Mouse (Mus musculus): ENCODE measurements around the gene Jam3.
A peak's percentile ranks its signal among the peaks of the same experiment; 100 is the strongest.

Jam3 gene

DNA sequence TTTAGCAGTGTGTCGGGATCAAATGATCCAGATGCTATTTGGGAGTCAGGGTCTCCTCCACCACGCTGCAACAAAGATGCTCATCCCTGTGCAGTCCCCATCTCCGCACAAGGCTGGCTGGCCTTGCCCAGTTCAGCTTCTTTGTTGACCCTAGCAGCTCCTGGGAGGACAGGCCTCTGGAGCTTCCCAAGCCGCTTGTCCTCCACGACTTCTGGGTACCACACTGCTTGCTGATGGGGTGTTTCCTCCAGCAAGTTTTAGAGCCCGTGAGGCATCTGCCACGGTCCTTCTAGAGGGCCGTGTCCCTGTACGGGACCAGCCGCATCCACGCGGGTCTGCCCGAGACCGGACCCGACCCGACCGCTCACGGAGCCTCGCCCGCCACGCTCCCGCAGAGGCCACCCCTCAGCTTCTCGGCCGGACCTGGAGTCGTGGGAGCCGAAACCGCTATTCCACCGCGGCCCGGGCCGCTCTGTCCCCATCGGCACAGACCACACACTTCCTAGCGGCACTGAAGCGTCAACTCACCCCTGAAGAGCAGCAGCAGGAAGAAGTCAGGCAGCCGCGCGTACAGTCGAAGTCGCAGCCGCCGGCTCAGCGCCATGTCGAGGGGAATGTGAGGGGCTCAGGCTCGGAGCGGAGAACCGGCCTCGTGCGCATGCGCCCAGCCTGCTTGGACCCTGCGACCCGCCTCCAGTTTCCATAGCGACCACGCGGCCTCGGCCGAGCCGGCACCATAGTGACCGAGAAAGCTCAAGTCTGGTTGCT lies at the start of gene Jam3:
Gene Jam3, minus strand, starts transcription at position 659 of the 768 bp plus-strand sequence.
- DNase-seq, result peak; percentile 88 to 91

DNA sequence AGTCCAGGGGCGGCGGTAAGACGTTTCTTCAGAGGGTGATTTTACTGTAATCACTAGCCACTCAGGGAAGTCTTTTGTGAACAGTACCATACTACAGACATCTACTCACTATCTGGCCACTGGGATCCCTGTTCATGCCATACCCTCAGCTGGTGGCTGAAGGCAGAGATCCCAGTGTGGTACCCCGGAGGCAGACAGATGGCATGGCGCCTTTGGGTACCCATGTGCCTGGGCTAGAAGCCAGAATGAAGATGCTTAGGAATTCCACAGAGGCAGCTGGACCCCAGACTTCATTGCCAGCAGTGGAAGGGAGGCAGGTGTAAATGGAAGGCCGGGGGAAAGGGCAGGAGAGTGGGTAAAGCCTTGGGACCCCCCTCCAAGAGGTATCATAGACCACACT lies 49.0 kb upstream of the Jam3 start:
- DNase-seq, result no peak

DNA sequence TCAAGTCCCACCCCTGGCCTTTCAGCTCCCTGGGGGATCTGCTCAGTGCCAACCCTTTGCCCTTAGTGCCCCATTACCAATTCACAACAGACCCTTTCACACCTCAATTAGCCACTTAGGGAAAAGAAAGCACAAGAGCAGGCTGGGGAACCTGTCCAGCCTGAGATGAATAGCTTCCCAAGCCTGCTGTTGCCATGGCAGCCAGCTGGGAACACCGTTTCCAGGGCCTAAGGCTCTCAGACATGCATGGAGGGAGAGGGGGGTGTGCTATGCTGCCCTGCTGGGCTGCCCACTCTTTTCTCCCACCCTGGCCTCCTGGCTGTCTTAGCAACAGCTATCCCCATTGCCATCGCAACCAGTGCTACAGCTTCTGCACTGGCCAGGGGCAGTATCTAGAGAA lies 47.9 kb upstream of the Jam3 start:
- DNase-seq, result peak; percentile 25 to 35

DNA sequence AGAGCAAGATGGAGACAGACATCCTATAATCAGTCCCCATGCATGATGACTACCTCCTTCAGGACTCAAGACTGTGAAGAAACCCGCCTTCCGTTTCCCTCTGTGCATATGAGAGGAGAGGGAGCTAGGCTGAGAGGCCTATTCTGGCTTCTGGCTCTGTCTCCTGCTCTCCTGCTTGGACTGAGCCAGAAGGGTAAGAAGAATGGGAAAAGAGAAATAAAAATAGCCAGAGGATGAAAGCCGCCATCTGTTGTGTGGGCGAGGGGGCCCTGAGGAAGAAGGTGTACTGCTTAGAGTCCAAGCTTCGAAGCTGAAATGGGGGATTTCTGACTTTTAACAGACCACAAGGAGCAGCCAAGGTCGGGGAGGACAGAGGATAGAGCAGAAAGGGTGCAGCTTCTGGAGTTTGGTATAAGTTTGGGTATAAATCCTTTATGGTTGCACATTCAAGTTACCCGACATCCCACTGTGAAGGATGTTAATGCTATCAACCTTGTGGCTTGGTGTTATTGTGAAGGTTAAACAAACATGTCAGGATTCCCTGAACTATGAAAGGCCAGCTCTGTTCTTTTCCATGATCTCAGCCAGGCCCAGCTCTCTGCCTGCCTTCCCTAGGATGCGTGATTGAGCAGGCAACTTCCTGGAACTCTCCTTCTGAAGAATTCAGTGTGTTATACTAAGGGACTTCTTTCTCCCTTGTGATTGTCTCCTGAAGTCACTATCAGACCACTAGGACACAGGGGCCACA lies 46.4 kb upstream of the Jam3 start:
- peak in 1 of 2 experiments; percentile 24 for DNase-seq

DNA sequence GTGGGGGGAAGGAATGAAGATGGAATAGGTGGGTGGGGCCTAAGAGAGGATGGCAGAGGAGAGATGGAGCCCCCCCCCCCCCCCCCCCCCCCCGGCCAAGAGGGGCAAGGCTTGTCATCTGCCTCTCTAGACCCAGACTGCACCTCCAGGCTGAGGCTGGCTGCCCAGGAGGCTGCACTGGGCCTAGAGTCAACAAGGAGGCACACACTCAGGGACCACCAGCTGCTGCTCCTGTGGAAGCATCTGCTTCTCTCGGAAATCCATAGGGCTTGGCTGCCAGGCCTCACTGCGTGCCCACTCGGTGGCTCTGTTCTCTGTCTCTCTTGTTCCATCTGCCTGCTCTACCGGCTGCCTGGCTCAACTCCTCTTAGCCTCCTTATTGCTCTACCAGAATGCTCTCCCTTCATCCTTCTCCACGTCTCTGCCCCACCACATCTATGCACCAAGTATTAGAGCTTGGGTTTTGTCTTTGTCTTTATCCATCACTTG lies 38.4 kb upstream of the Jam3 start:
- DNase-seq, result no peak

DNA sequence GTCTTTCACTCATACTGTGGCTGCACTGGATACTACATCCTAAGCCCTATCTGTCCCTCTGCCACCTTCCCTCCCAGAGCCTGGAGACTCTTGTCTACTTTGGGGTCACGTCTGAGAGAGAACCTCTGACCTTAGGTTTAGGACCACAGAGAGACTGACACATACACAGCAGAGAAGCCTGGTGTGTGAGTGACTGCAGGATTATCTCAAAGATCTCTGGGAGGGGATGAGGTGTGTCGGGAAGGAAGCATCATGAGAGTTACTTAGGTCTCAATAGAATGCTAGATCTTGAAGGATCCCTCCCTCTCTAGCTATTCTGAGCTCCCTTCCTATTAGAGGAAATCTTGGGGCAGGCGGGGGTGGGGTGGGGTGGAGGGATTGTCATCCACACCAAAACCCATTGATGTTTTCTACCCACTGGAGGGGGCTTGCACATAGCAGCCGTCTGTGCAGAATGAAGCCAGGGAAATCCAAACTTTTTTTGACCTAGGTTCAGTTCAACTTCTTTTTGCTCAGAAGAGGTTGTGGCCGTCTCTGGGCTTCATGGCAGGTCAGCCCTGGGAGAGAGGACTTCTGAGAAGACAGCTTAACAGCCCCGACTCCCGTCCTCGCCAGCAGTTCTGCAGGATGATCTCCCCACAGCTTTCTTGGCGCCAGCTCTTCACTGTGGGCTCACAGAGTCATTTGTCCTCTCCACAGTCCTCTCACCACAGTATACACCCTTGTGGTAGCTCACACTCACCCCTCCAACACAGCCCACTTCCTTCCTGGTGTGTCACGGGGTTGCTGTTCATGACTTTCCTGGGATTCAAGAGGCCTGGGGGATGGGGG lies 37.8 kb upstream of the Jam3 start:
- DNase-seq, result no peak

GRCm38 (mm10) chr9:27192001-27192760 lies 37.0 kb upstream of the Jam3 start:
- peak; percentile 93 for DNase-seq

GRCm38 (mm10) chr9:27191501-27191981 lies 36.3 kb upstream of the Jam3 start:
- peak; percentile 78 to 80 for DNase-seq

DNA sequence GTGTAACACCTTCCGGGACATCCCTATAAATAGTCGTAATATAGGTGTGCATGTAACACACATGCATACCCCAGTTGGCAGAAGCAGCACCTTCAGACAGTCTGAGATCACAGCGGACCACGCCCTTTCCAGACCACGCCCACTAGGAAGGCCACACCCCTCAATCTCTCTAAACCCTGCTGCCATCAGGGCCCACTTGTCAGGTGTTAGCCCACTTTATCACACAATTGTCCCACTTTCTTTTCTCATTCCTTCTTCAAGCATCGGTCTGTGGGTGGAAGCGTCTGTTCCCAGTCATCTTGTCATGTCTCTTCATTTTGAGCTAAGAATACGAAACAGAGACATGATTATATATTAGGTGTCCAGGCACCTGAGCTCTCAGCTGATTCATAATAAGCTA lies 35.2 kb upstream of the Jam3 start:
- DNase-seq, result no peak

DNA sequence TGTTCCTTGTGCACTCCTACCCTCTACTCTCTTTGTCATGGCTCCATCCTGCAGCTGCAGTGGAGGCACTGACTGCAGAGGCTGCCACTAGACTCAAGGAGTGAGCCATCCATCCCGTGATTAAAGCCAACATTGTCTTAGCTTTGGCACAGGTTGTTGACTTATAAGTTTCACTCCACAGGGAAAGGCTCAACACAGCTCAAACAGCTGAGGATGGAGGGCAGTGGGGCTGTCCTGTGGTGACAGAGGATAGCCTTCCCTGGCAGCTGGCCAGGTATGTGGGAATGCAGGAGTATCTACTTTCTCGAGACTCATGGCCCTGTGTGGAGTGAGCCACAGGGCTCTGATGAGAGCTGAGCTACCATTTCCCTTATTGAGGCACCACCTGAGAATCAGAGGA lies 34.1 kb upstream of the Jam3 start:
- no peak for DNase-seq

- no peak for DNase-seq
Measured at GRCm38 (mm10) chr9:27188677-27189241, 33.5 kb upstream of the Jam3 start.

DNA sequence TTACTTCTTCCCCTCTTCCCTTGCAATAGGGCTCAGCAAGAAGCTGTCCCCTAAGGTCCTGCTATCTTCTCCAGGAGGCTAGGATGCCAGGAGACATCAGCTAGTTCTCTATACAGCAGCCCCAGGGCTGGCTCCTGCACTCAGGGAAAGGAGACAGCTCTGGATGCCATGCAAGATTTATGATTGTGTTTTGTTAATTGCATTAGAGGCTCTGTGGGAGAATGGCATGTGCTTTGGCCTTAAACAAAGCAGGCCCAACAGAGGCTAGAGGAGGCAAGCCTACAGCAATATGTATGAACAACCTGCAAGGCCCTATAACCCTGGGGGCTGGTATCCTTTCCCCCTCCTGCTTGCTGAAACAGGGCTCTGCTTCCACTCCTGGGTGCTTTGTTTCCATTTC lies 30.6 kb upstream of the Jam3 start:
- DNase-seq, result no peak

DNA sequence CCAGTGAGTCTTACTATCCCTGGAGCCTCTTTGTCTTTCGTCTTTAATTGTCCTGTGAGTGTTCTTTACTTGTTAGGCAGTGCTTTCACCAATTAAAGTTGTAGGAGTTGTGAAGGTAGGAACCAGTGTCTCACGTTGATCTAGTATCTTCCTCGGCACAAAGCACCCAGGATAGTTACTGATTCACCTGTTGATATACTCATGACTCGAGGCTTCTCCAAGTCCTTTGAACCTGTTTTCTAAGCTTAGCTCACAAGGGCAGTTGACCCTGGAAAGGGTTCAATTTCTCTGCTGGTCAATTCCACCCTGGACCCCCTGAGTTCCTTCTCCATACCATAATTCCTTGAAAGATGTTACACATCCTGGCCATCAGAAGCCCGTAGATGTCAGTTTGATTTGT lies 26.9 kb upstream of the Jam3 start:
- DNase-seq, result peak in 1 of 2 experiments; percentile 45

DNA sequence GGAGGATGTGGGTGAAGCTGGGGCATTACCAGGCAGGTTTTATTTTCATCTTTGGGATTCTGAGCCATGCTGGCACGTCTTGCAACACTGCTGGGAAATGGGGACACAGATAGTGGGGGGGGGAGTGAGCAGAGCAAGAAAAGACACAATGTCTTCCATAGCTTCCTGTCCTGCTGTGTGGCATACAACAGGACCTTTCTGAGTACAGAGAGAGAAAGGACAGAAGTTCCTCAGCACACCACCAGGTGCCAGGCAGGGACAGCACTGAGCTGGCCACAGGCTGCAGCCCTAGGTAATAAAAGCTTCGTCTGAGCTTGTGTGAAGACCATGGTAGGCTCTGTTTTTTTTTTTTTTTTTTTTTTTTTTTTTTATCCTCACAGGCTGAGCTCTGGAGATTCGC lies 25.3 kb upstream of the Jam3 start:
- no peak for DNase-seq

- DNase-seq, result no peak
Measured at GRCm38 (mm10) chr9:27178935-27179334, 23.7 kb upstream of the Jam3 start.

DNA sequence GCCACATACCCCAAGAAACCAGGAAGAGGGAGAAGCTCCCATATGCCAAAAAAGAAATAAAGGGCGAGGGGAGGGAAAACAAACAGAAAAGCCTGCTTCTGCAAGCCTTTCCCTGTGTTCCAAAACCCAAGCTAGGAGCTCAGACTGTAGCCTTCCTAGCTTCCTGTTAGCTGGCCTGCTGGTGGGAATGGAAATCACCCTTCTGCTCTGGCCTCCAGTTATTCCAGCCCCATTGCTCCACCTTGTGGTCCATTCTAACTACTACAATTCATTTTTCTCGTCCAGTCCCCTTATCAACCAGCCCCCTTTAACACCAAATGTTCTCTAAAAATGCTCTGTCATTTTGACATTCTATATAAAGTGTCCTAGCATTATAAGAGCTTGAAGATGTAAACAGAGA lies 20.9 kb upstream of the Jam3 start:
- DNase-seq, result peak; percentile 63 to 71

DNA sequence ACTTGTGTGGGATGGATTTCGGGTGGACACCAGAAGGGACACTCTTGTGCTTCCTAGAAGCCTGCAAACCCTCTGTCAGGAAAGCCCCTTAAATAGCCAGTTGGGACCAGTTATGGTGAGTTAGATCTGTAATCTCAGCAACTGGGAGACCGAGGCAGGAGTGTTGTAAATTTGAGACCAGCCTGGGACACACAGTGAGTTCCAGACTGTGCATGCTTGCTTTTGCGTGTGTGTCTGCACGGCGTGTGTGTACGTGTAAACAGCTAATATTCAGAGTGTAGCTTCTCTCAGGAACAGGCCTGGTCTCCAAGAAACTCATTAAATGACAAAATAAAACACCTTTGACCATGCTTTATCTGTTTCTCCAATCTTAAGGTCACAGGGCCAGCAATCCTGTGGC lies 20.5 kb upstream of the Jam3 start:
- DNase-seq, result no peak

DNA sequence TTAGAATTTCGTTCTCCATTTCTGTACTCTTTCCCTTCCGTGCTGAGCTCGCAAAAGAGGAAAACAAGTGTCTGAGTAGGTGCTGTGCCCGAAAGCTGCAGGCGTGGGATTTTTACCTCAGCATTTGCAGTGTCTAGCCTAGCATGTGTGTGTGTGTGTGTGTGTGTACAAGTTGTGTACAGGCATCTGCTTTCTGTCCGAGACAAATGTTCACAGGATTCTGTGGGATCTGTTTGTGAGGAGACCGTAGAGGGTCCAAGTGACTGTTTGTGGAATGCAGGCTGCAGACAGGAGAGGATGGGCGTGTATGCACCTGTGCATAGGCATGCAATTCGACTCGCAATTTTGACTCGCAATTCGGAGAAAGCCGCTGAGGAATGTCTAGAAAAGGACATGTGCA lies 20.0 kb upstream of the Jam3 start:
- no peak for DNase-seq

GRCm38 (mm10) chr9:27174079-27174478 lies 18.9 kb upstream of the Jam3 start:
- no peak for DNase-seq

GRCm38 (mm10) chr9:27173646-27174045 lies 18.4 kb upstream of the Jam3 start:
- no peak for DNase-seq

DNA sequence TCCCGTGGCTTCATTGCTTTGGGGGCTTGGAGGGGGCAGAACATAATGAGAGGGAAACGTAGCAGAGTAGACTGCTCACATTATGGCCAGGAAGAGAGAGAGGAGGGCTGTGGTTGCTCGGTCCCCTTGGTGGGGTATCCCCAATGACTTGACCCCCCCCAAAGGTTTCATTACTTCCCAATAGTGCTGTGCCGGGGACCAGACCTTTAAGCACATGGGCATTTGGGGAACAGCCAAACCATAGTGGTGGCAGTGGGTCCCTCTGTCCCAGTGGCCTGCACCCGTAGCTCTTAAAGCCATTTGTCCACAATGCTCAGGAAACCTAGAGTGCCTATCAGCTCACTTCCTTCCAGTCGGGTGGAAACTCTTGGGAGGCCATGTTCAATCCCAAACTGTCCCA lies 17.6 kb upstream of the Jam3 start:
- no peak for DNase-seq

- no peak for DNase-seq
Measured at GRCm38 (mm10) chr9:27170726-27171125, 15.5 kb upstream of the Jam3 start.

Measured in kidney, adult 8-10 months (tissue).